Mouse (Mus musculus) adrenal gland, adult 2 months (tissue): ENCODE data around the gene Sema6d. TPM values are rescaled to one million over a fixed set of nuclear protein-coding genes. Genes with fewer than 3 reads are reported as not detected.
A peak's percentile ranks its signal among the peaks of the same experiment; 100 is the strongest.

Experiments used
- DNase-seq: peaks from one replicate; pipeline ENCODE4 v3.0.0; 2021
- polyA plus RNA-seq: library from polyadenylated mRNA; depleted of rRNA; stranded (reverse); fragments of >200 nt; gene quantifications from 2 replicates; pipeline ENCODE4 v1.2.3, GENCODE M21; 2012
- total RNA-seq, 2 experiments: library from RNA; stranded (reverse); gene quantifications; 2 replicates each; pipeline ENCODE4 v1.2.3; 2021

The Sema6d gene
- total and polyA plus RNA-seq, 3 experiments: 6.1 to 9.3 (median 7.6) TPM

DNA sequence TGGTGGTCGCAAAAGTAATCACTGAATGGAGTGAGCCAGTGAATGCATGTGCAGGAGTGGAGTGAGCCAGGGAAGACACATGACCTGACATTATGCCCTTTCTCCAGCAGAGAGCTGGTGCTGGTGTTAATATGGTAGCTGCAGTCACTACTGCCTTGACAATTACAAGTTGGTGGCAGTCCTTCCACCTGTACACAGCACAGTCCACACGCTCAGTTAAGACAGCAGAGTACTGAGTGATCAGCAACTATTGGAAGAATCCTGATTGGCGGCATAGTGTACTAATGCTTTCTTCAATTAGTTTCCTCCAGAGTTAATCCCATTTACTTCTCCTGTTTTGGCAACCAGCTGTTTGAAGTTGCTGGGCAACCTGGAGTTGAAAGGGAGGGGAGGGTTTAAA, 81.9 kb downstream of the Sema6d start:
- no peak for DNase-seq

DNA sequence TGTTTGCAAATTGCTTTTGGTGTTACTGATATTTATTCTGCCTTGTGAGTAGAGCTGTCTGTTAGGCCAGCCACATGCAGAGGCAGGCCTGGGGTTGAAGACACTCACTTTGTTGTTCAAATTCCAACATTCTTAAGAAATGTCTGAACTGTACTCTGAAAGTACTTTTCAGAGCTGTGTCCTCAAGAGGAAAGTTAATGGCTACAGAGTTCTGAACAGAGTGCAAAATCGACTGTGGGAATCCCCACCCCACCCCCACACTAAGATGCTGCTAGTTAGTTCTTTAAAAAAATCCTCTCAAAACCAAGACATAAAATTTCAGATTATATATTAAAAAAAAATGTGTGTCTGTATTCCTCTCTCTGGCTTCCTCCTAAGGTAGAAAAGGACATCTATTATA, 86.5 kb downstream of the Sema6d start:
- DNase-seq: no peak

DNA sequence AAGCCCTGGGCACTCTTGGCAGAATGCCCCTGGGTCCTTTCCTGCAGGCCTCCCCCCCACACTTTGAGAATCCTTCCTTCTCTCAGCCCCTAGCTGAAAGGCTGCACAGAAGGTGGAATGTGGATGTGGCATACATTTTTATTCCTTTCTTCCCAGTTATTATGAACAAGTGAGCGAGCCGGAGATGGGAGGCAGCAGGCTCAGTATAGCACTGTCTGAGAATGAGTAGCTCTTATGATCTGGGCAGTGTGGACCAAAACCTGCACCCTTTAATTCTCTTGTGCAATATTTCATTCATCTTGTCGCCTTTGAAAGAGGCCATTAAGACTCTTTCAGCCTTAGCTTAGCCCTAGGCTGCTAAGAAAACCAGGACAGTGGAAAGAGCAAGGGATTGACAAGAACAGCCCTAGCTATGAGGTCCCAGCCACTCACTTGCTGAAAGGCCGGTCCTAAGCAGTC, 87.0 kb downstream of the Sema6d start:
- DNase-seq: no peak

DNA sequence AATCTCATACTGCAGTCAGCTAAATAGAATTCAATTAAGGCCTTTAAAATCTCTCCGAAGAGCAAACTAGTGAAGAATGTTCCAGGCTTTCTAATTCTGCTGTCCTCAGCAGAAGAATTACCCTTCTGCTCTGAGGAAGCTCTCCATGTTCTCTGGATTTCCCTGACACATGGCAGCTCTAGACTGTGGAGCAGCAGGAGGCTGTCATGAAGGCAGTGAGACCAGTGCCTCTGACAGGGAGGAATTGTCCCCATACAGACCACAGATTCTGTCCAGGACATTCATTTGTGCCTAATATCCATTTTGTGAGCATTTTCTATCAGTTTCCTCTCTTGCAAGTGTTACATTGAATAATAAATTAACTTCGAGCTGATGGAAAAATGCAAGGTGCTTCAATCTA, 99.5 kb downstream of the Sema6d start:
- no peak for DNase-seq

DNA sequence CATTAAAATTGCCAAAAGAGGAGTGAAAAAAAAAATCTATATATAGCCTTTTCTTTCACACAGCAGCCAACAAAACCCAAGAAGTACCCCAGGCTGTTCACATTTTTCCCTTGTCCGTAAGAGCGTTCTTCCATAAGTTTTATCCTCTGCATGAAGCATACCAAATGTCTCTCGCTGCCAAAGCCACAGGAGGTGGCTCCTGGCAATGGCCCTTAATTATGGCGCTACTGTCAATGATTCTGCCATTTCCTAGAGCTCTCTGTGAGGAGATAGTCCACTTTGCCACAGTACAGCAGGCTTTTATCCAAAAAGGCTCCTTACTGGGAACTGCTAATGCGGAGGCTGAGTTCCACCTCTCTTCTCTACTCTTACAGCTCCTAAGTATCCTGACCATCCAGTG, 104.3 kb downstream of the Sema6d start:
- DNase-seq: no peak

DNA sequence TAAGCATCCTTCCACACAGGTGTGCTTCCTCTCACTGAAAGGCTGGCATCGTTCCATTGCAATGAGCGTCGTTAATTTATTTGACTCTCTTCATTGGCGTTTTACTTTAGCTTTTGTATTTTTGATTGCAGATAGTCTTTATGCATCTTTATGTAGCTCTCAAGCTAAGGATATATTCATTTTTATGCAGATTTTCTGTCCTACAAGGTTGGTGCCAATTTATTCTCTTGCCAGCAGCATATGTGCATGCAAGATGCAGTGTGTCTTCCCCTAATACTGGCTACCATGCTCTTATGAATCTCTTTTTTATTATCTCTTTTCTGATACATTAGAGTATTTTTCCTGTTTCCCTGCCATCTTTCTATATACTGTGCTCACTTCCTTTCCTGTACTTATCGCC, 111.7 kb downstream of the Sema6d start:
- no peak for DNase-seq

DNA sequence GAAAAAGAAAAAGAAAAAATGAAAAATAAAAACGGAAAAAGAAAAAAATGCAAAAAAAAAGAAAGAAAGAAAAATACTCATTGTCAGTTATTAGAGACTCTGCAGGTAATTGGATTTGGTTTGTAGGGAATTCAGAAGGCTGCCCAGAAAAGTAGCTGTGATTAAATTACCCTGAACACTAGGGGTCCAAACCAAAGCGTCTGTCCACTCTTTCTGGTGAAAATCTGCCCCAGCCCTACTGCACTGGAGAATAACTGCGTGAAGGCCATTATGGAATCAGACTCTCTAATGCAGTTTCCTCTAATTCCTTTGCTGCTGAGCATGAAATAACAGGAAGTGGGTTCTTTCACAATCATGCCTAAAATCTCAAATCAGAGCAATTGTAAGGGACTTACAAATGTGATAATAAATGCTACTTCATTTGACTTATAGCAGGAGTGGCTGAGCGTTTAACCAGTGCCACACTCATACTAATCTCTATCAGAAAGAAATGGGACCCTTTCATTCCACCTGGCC, 112.8 kb downstream of the Sema6d start:
- no peak for DNase-seq

DNA sequence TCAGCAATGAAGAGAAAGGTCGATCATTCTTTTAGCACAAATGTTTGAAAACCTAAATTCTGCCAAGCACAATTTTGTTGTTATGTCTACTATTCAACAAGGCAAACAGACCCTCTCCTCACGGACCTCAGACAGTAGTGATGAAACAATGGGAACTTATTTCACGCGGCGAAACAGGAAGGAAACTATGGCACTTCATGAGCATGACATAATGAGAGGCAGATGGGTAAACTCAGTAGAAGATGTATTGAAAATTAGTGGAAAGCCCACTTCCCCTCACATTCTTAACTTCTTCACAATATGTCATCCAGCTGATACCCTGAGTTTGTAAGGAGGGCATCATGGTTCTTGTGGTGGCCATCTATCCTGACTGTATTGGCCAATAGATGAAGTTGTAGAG, 116.0 kb downstream of the Sema6d start:
- no peak for DNase-seq

DNA sequence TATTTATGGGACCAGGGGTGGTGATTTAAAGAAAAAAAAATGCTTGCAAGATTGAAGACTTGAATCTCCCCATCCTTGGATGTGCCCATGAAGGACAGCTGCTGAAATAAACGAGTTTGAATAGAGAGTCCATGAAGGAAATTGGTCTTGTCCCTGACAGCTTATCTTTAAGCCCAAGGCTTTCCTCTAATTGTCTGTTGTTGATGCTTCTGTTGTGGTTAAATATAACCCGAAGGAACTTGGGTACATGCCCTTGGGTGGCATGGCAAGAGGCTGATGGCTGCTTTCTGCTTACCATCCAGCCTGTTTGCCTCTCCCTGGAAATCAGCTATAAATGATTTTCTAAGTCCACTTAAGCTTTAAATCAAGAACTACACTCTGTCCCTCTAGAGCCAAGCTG, 118.5 kb downstream of the Sema6d start:
- no peak for DNase-seq

DNA sequence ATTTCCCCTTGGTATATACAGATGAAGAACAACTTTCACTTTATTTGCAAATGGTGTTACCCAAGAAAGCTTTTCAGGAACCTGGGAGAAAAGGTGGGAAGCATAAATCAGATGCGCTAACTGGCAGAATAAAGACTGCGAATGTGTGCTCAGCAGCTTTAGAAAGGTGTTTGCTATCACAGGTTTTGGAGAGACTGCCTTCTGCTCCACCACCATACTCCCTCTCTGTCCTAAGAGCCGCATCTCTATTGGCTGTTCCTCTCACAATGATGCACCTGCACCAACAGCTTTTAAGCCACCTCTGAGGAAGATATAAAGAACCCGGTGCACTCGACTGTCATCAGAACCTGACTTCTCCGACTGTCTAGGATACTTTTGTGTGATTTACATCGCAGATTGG, 133.8 kb downstream of the Sema6d start:
- no peak for DNase-seq

DNA sequence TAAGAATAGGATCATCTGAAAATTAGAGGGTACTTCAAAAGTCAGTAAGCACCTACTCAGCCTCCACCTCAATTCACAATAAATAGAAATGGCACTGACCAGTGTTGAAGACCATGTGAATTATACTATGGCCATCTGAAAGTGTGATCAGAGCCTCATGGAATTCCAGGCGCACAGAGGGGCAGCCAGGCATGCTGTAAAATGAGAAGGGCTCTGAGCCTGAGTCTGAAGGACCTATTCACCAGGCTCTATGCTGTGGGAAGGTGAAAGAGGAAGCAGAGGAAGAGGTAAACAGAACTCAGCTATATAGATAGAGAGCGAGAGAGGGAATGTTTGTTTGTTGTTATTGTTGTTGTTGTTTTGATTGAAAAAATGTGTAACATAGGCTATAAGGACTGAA, 134.6 kb downstream of the Sema6d start:
- no peak for DNase-seq

DNA sequence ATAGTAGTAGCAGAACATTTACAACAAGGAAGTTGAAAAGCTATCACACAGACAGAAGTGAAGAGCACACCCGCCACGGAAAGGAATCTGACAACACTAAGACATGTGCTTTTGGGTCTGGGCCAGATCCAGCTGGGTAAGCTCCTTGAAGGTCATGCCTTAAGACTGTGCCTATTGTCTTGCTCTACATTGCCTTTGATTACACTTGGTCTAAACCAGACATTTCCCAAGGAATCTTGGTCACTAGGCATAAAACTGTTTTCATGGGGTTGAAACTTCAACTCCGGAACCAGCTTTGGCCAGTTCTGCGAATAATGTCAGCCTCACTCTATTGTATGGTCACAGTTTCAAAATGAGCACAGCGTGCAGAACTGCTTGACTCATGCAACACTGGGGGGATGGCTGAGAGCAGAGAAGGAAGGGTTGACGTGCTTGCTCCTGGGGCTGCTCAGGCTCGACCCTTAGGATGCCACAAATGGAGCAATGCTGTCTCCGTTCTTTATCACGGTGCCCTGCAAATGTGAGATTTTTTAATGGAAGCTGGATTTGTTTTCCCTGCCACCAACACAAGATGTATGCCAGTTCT, 145.0 kb downstream of the Sema6d start:
- DNase-seq: no peak

DNA sequence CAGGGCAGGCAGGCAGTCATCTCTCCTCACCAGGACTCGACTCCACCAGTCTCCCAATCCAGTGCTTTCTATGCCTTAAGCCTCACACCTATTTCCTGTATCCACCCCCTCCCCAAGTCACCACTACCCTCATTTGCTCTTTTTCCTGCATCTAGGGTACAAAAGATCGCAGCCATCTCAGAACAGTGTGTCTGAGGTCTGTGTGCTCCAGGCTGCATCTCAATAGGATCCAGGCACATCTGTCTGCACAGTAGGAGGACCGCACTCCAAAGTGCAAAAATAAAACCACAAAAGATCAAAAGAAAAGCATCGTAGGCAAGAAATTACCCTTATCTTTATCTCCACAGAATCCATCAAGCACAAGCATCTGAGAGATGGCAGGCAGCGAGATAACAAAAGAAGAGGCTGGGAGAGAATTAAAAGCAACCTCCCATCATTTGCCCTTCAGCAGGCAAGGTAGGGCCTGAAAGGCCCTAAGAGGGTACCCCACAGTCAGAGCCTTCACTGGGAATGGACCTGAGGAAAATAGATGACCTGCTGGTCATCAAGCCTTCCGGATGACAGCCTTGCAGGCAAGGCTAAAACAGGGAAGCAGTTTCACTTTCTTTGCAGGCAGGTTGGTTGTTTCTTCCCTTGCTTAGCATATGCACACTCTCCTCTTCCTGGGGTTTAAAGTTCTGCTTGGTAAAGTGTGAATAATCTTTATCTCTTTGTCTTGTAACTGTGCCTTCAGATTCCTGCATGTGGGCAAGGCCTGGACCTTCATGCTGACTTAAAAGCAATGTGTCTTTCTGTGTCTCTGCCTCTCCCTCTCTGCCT, 145.7 kb downstream of the Sema6d start:
- no peak for DNase-seq

DNA sequence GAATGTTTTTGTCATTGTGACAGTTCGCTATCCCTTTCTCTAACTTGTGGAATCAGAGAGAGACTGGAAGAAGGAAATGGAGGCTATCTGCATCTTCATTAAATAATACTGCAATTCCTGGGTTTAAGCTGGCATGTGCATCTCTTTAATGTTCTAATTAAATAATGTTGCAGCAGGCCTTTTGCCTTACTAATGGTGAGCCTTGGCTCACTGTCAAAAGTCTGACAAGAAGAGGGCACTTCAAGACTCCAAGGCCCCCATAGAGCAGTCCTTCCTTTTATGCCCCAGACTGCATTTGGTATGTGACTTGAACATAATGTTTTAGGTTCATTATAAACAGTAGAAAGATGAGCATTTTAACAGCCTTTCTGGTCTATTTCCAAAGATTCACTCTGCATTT, 147.1 kb downstream of the Sema6d start:
- DNase-seq: no peak

DNA sequence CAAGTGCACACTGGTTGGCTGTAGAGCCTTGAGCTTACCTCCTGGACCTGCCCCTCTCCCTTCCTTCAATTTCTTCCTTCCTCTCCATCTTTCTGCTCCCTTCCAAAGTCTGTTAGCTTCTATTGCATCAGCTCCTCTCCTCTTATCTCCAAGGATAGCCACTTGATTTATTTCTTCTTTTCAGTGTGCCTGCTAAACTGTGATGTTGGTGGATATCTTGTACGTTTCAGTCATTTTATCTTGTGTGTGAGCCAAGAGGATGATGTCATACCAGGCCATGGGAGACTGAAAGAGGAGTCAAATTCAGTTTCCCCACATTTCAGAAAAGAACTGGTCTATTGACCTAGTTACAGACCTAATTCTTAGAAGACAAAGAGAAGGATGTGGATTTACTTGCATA, 153.8 kb downstream of the Sema6d start:
- peak; percentile 29 for DNase-seq

DNA sequence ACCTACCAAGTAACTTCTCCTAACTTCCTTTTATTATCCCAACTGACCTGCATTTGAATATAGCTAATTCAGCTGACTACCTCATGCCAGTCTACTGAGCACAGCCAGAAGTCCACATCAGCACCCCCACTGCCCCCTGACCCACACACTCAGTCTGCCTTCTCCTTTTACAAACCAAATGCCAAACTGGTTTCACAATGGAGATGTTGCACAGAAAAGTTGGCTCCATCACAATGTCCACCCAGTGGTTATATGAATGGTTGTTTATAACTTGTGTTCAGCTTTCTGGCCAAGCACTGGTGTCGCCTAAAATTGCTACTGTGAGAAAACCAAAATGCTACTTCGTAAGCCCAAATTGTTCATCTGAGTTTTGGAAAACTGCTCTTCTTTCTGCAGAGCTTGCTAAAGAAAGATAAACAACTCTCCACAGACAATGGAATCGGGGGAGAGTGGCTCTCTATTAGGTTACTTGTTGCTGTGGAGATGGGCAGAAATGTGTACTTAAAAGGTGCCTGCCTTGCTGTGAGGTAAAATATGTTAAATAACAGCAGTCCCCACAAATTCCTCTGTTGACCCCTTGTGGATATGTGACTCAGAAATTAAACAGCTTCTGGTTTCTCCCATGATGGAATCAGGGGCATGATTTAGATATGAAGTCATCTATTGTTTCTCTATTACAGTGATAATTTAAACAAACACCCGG, 154.9 kb downstream of the Sema6d start:
- DNase-seq: peak; percentile 50

DNA sequence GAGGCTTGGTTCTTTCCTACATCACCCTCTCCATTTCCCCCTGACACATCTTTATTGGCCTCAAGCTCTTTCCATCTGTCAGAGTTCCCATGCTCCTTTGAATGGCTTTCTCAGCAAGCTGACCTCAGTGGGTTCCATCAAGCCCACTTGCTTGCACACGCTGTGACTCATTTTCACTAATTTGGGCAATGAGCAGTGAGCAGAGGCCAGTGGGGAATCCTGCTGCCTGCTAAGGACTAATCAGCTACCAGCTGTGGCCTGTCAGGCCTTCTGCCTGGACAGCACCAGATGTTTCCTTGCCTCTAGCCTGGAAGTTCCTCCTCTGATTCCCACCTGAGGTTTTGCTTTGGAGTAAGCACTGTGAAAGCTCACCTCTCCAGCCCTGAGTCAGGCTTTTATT, 168.3 kb downstream of the Sema6d start:
- DNase-seq: no peak

DNA sequence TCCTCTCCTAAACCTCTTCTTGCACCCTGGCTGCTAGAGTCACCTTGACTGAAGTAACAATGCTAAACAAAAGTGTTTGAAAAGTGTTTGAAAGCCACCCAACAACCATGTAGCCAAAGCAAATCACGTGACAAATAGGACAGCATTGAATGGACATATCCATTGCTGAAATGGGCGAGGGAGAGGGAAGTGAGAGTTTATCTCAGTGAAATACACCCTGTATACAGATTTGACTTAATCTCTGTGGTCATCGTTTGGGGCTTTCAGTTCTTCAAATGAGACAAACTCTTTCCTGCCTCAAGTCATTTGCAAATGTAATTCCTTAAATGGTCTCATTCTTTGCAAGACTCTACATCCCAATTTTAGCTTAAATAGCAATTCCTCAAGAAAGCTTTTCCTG, 174.5 kb downstream of the Sema6d start:
- DNase-seq: no peak

DNA sequence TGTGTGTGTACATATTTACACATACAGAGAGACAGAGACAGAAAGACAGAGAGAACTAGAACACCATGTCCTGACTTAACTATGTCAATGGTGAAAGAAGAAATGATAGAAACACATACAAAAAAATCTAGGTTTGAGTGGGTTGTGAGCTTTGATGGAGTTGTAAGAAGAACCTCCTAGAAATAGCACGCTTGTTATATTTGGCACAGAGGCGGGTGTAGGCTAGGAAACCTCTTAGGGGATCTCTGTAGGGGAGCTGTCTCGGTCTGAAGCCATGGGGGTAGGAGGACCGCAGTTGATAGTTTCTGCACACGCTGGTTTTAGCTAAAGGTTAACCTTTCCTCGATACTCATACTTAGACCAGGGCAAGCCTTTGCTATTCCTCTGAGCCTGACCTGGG, 181.4 kb downstream of the Sema6d start:
- DNase-seq: no peak

DNA sequence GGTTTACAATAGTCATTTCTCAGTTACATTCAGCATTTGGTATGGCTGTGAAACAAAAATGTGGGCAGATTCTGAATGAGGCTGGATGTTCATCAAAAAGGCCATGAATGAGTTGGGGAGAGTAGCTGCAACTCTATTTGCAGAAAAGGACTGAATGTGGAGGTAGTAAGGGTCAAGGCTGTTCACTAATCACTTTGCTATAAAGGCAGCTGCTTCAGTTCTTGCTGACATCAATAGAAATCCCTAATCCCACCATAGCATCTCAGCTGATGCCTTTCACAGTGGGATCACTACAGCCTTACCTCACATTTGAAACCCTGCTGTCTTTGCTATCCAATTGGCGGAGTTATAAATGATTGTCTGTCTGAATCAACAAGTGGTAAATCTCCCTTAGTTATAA, 187.7 kb downstream of the Sema6d start:
- no peak for DNase-seq

DNA sequence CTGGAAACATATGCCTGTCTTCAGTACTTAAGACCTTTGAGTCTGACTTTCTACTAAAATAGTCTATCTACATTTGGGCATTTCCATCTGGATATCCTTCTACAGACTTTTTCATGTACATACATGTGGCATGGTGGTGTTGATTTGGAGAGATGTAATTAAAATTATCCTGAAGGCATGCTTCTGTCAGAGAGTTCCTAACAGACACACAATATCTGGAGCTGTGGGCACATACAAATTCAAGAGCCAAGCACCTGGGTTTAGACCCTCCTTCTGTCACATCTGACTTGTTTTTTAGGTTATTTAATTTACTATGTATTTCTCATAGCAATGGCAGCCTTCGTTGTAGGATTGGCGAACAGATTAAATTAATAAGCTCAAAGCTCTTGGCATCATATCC, 195.3 kb downstream of the Sema6d start:
- DNase-seq: no peak

DNA sequence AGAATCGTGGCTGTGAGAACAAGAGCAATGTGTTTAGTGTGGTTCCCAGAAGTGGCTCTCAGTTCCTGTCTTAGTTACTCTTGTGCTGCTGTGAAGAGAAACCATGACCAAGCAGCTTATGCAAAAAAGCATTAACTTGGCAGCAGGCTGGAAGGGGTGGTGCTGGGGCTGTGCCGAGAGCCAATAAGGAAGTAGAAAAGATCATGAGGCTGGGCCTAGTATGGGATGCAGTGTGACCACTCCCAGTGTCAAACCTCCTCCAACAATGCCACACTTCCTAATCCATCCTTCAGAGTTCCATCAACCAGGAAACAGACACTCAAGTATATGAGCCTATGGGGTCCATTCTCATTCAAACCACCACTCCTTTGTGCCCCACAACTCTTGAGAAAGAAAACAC, 199.6 kb downstream of the Sema6d start:
- no peak for DNase-seq

DNA sequence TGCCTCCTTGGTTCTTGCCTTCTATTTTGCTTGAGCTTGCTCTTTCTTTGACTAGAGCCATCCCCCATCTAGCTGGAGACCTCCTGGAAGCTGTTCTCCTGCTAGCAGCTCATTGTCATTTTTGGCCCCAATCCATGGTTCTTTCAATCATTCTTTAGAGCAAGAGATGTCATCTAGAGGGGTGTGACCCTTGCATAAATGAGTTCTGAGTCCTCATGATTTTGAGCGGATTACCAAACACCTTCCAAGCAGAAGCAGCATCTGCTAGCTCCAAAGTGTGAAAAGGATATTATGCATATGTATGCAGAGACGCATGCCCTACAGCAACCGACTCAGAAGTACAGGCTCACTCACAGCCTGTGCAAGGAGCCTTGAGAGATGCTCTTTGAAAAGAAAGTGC, 201.4 kb downstream of the Sema6d start:
- DNase-seq: no peak
